Mouse (Mus musculus): ENCODE measurements at regions not wholly inside any gene's neighbourhood (a gene's known extent, or its start where the extent isn't known, plus 50 kb on each side); places are given as distances from the start of the nearest gene placed in this dataset.
A peak's percentile ranks its signal among the peaks of the same experiment; 100 is the strongest.

GRCm38 (mm10) chr13:60267557-60267956, 90.4 kb upstream of the Gas1 start:
- Histone ChIP-seq H3K36me3 (ENCODE audit: control insufficient read depth, insufficient read depth, low read length) (no peaks in the 10 kb centered on the region), H3K27ac (ENCODE audit: low read depth, low read length) (no peak overlapping the region), H3K9me3 (replicated peaks; ENCODE audit: control insufficient read depth, low read length) (no peaks in the 10 kb centered on the region), H3K4me1 (ENCODE audit: control insufficient read depth, insufficient read depth, low read length) (no peaks in the 10 kb centered on the region), H3K27me3 (ENCODE audit: control insufficient read depth, insufficient read depth, low read length) (no peaks in the 10 kb centered on the region), H3K4me3 (ENCODE audit: low read depth, low read length) (no peak overlapping the region), H3K4me2 (no peak overlapping the region), H3K9ac (ENCODE audit: low read depth, low read length) (no peak overlapping the region)
- WGBS (ENCODE audit: insufficient replicate concordance) = 37% methylated on average over 12 of the region's 12 CpGs
- no peak for ATAC-seq (replicated peaks; ENCODE audit: insufficient number of reproducible peaks, low FRiP score, low TSS enrichment)

GRCm38 (mm10) chr13:60268256-60268655, 91.1 kb upstream of the Gas1 start:
- no peak overlapping the region for H3K27ac ChIP-seq (ENCODE audit: low read depth, low read length)
- no peak overlapping the region for H3K4me3 ChIP-seq (ENCODE audit: low read depth, low read length)
- H3K9me3 ChIP-seq (replicated peaks; ENCODE audit: control insufficient read depth, low read length) = no peaks in the 10 kb centered on the region
- no peaks in the 10 kb centered on the region for H3K36me3 ChIP-seq (ENCODE audit: control insufficient read depth, insufficient read depth, low read length)
- H3K4me2 ChIP-seq = no peak overlapping the region
- H3K9ac ChIP-seq (ENCODE audit: low read depth, low read length) = no peak overlapping the region
- no peak for ATAC-seq (replicated peaks; ENCODE audit: insufficient number of reproducible peaks, low FRiP score, low TSS enrichment)
- WGBS (ENCODE audit: insufficient replicate concordance) = 87% methylated on average over 11 of the region's 11 CpGs
- no peaks in the 10 kb centered on the region for H3K4me1 ChIP-seq (ENCODE audit: control insufficient read depth, insufficient read depth, low read length)
- H3K27me3 ChIP-seq (ENCODE audit: control insufficient read depth, insufficient read depth, low read length) = no peaks in the 10 kb centered on the region

GRCm38 (mm10) chr13:60269406-60269841, 92.3 kb upstream of the Gas1 start:
- Histone ChIP-seq H3K27me3 (ENCODE audit: control insufficient read depth, insufficient read depth, low read length) (no peaks in the 10 kb centered on the region), H3K4me2 (no peak overlapping the region), H3K9ac (ENCODE audit: low read depth, low read length) (no peak overlapping the region), H3K4me1 (ENCODE audit: control insufficient read depth, insufficient read depth, low read length) (no peaks in the 10 kb centered on the region), H3K27ac (ENCODE audit: low read depth, low read length) (no peak overlapping the region), H3K9me3 (replicated peaks; ENCODE audit: control insufficient read depth, low read length) (peaks cover 3% of the 10 kb centered on the region; the same call in 1 of the 2 replicates), H3K36me3 (ENCODE audit: control insufficient read depth, insufficient read depth, low read length) (no peaks in the 10 kb centered on the region), H3K4me3 (ENCODE audit: low read depth, low read length) (no peak overlapping the region)
- no peak for ATAC-seq (replicated peaks; ENCODE audit: insufficient number of reproducible peaks, low FRiP score, low TSS enrichment)
- 75% methylated on average over 9 of the region's 9 CpGs for WGBS (ENCODE audit: insufficient replicate concordance)

- no peaks in the 10 kb centered on the region for H3K27me3 ChIP-seq (ENCODE audit: control insufficient read depth, insufficient read depth, low read length)
- no peak overlapping the region for H3K9ac ChIP-seq (ENCODE audit: low read depth, low read length)
- 84% methylated on average over 5 of the region's 5 CpGs for WGBS (ENCODE audit: insufficient replicate concordance)
- H3K4me2 ChIP-seq = no peak overlapping the region
- no peak for ATAC-seq (replicated peaks; ENCODE audit: insufficient number of reproducible peaks, low FRiP score, low TSS enrichment)
- no peak overlapping the region for H3K4me3 ChIP-seq (ENCODE audit: low read depth, low read length)
- H3K27ac ChIP-seq (ENCODE audit: low read depth, low read length) = no peak overlapping the region
- peaks cover 4% of the 10 kb centered on the region; the same call in 1 of the 2 replicates for H3K9me3 ChIP-seq (replicated peaks; ENCODE audit: control insufficient read depth, low read length)
- H3K4me1 ChIP-seq (ENCODE audit: control insufficient read depth, insufficient read depth, low read length) = no peaks in the 10 kb centered on the region
- H3K36me3 ChIP-seq (ENCODE audit: control insufficient read depth, insufficient read depth, low read length) = no peaks in the 10 kb centered on the region
Measured at GRCm38 (mm10) chr13:60270526-60270925, 93.4 kb upstream of the Gas1 start.

- WGBS (ENCODE audit: insufficient replicate concordance) = 80% methylated on average over 7 of the region's 7 CpGs
- no peak for ATAC-seq (replicated peaks; ENCODE audit: insufficient number of reproducible peaks, low FRiP score, low TSS enrichment)
Measured at GRCm38 (mm10) chr13:60273331-60273730, 96.2 kb upstream of the Gas1 start.

GRCm38 (mm10) chr13:60282543-60283251, 105.5 kb upstream of the Gas1 start:
- H3K4me2 ChIP-seq = no peak overlapping the region
- 61% methylated on average over 7 of the region's 7 CpGs for WGBS (ENCODE audit: insufficient replicate concordance)
- H3K9me3 ChIP-seq (replicated peaks; ENCODE audit: control insufficient read depth, low read length) = no peaks in the 10 kb centered on the region
- H3K36me3 ChIP-seq (ENCODE audit: control insufficient read depth, insufficient read depth, low read length) = no peaks in the 10 kb centered on the region
- peaks cover 24% of the 10 kb centered on the region for H3K4me1 ChIP-seq (ENCODE audit: control insufficient read depth, insufficient read depth, low read length)
- ATAC-seq (replicated peaks; ENCODE audit: insufficient number of reproducible peaks, low FRiP score, low TSS enrichment) = no peak
- no peak overlapping the region for H3K9ac ChIP-seq (ENCODE audit: low read depth, low read length)
- no peaks in the 10 kb centered on the region for H3K27me3 ChIP-seq (ENCODE audit: control insufficient read depth, insufficient read depth, low read length)
- H3K4me3 ChIP-seq (ENCODE audit: low read depth, low read length) = no peak overlapping the region
- H3K27ac ChIP-seq (ENCODE audit: low read depth, low read length) = no peak overlapping the region

More at GRCm38 (mm10) chr13:60273331-60273730, 96.2 kb upstream of the Gas1 start:
- H3K27me3 ChIP-seq (ENCODE audit: control insufficient read depth, insufficient read depth, low read length) = no peaks in the 10 kb centered on the region
- H3K4me3 ChIP-seq (ENCODE audit: low read depth, low read length) = no peak overlapping the region
- no peak overlapping the region for H3K4me2 ChIP-seq
- H3K36me3 ChIP-seq (ENCODE audit: control insufficient read depth, insufficient read depth, low read length) = no peaks in the 10 kb centered on the region
- H3K9ac ChIP-seq (ENCODE audit: low read depth, low read length) = no peak overlapping the region
- H3K4me1 ChIP-seq (ENCODE audit: control insufficient read depth, insufficient read depth, low read length) = no peaks in the 10 kb centered on the region
- H3K27ac ChIP-seq (ENCODE audit: low read depth, low read length) = no peak overlapping the region
- peaks cover 4% of the 10 kb centered on the region; the same call in 1 of the 2 replicates for H3K9me3 ChIP-seq (replicated peaks; ENCODE audit: control insufficient read depth, low read length)

- Histone ChIP-seq H3K4me2 (no peak overlapping the region), H3K9me3 (replicated peaks; ENCODE audit: control insufficient read depth, low read length) (no peaks in the 10 kb centered on the region), H3K27ac (ENCODE audit: low read depth, low read length) (0 out of 2 replicates have a peak overlapping the region, but pooled peaks have one; percentile 6), H3K9ac (ENCODE audit: low read depth, low read length) (no peak overlapping the region), H3K4me1 (ENCODE audit: control insufficient read depth, insufficient read depth, low read length) (peaks cover 30% of the 10 kb centered on the region), H3K4me3 (ENCODE audit: low read depth, low read length) (no peak overlapping the region), H3K36me3 (ENCODE audit: control insufficient read depth, insufficient read depth, low read length) (no peaks in the 10 kb centered on the region), H3K27me3 (ENCODE audit: control insufficient read depth, insufficient read depth, low read length) (no peaks in the 10 kb centered on the region)
- ATAC-seq (replicated peaks; ENCODE audit: insufficient number of reproducible peaks, low FRiP score, low TSS enrichment) = peak; percentile 55; the same call in 1 of the 2 replicates
- WGBS (ENCODE audit: insufficient replicate concordance) = 12% methylated on average over 11 of the region's 11 CpGs
Measured at GRCm38 (mm10) chr13:60286525-60287224, 109.5 kb upstream of the Gas1 start.

GRCm38 (mm10) chr13:60289650-60290049, 112.5 kb upstream of the Gas1 start:
- Histone ChIP-seq H3K9ac (ENCODE audit: low read depth, low read length) (no peak overlapping the region), H3K4me2 (no peak overlapping the region), H3K4me1 (ENCODE audit: control insufficient read depth, insufficient read depth, low read length) (peaks cover 19% of the 10 kb centered on the region), H3K36me3 (ENCODE audit: control insufficient read depth, insufficient read depth, low read length) (no peaks in the 10 kb centered on the region), H3K9me3 (replicated peaks; ENCODE audit: control insufficient read depth, low read length) (no peaks in the 10 kb centered on the region), H3K4me3 (ENCODE audit: low read depth, low read length) (no peak overlapping the region), H3K27ac (ENCODE audit: low read depth, low read length) (no peak overlapping the region), H3K27me3 (ENCODE audit: control insufficient read depth, insufficient read depth, low read length) (no peaks in the 10 kb centered on the region)
- ATAC-seq (replicated peaks; ENCODE audit: insufficient number of reproducible peaks, low FRiP score, low TSS enrichment) = no peak
- WGBS (ENCODE audit: insufficient replicate concordance) = 59% methylated on average over 3 of the region's 3 CpGs

Data from heart, embryonic 11.5 days (tissue).